Mouse (Mus musculus) adrenal gland, postnatal 14 days (tissue): ENCODE data around the gene Shc1. TPM values are rescaled to one million over a fixed set of nuclear protein-coding genes. Genes with fewer than 3 reads are reported as not detected.

Experiments used
- DNase-seq: peaks from one replicate; pipeline ENCODE4 v3.0.0; 2021; ENCODE audit warnings: mixed read lengths
- long read RNA-seq, 2 experiments: library from polyadenylated mRNA; stranded (forward); transcript quantifications; one replicate each; pipeline ENCODE4 v2.0.0; 2021
- total RNA-seq: library from RNA; stranded (reverse); gene quantifications from 2 replicates; pipeline ENCODE4 v1.2.3, GENCODE M21; 2021

The Shc1 gene
- 80.5 and 94.6 TPM in 2 replicates for total RNA-seq
- long read RNA-seq, experiment 1, transcript Shc1-202 (12 exons, 2,617 nt) = minor isoform, 17 of 114 reads
- long read RNA-seq, experiment 1, transcript Shc1-201 (13 exons, 3,250 nt) = major isoform, 58 of 114 reads
- long read RNA-seq, experiment 1, partial matches to known transcripts = 20 of 114 reads
- long read RNA-seq, experiment 1, other reads (novel, unspliced or antisense) = 19 of 114 reads
- long read RNA-seq, experiment 2, transcript Shc1-202 (12 exons, 2,617 nt) = minor isoform, 5 of 78 reads
- long read RNA-seq, experiment 2, transcript Shc1-201 (13 exons, 3,250 nt) = major isoform, 46 of 78 reads
- long read RNA-seq, experiment 2, partial matches to known transcripts = 13 of 78 reads
- long read RNA-seq, experiment 2, other reads (novel, unspliced or antisense) = 14 of 78 reads

DNA sequence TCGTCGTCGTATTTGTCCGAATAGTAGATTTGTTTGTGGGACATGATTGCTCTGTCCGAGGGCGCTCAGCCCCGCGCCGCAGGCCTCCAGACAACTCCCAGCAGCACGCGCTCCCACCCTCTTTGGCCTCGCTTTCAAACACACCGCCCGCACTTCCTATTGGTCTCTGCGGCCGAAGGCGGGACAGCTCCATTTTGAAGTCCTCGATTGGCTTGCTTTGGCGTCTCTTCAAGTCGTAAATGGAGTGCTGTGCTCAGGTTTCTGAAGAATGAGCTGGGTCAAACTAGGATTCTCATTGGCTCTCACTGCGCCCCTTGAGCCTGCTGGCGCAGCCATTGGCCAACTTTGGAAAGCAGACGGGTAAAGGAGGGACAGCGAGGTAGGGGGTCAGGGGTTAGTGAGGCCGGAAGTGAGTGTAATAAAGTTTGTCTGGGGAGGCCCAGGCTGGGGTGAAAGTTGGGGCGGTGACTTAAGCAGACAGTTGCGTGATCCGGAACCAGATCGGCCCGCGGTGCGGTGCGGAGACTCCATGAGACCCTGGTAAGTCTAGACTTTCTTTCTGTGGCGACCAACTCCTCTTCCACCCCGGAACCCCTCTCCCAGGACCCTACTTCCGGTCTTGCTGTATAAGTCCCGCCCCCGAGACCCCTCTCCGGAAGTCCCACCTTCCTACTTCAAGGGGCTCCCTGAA is at the start of gene Shc1, which contains the start of gene Cks1b:
Gene Shc1 (plus strand): TSS at position 274 of the 691 bp plus-strand sequence.
Gene Cks1b (minus strand): TSS at position 214 of the 691 bp plus-strand sequence.
- DNase-seq = peak; percentile 95

DNA sequence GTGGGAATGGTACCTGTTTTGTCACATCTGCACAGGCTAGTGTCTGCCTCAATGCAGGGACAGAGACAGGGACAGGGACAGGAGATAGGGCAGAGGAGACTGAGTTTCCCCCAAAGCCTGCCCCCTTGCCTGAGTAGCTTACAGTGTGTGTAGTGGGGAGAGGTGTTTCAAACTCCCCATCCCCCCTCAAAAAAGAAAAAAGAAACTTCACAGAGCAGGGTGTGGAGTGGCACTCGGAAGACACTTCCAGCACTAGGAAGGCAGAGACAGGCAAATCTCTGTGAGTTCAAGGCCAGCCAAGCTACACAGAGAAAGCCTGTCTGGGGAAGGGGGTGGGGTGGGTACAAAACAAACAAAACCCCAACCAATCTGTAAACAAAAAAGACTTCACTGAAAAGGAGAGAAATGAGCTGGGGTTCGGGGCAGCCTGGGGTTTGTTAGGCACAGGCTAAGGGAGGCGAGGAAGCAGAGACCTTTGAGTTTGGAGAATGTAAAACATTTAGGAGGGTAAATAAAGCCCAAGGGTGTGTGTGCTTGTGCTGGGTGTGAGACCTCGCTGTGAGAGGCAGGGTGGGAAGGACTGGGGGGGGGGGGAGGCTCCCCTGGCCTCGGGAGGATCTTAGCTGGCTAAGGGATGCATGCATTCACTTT is 44.5 kb upstream of the Shc1 start:
- no peak for DNase-seq

DNA sequence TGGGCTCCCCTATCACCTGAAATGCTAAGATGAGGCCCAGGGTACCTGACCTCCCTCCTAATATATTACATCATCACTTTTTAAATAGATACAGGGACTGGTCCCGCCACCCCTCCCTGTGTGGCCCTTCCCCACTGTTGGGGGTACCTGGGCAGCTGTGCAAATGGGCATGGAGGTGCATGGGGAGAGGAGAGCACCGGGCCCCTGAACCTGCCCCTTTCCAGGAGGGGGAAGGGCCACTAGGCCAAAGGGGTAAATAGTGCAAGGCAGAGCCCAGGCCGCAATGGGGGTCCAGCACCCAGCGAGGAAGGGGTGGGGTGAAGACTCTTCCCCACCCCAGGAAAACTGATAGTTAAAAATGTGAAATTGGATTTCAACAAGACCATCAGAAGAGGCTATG is 40.4 kb upstream of the Shc1 start:
- DNase-seq = no peak

DNA sequence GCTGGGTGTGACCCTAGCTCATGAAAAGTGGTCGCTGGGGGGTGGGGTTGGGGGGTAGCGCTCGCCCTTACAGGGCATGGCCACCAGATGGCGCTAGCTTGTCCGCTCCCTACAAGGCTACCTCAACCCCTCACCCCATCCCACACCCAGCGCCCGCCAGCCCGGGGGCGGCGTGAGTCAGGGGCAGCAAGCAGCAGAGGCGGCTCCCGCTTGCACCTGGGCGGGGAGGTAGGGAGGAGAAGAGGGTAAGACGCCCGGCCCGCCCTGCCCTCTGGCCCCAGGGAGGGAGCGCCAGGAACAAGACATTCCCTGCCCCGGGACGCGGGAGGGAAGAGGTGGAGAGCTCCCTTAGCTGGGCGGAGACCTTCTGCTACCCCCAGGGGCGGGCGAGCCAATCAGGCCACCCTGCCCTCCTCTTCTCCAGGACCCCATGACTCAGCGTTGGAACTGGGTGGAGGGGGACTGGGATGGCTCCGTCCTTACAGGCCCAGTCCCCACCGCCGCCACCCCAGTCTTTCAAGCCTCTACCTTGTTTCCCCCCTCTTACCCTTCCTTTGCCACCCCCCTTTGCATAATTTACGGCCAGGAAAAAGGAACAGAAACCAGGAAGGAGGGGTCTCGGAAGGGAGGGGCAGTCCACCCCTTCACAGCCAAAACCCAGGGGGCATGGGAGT is 39.7 kb upstream of the Shc1 start:
- DNase-seq = peak; percentile 88

DNA sequence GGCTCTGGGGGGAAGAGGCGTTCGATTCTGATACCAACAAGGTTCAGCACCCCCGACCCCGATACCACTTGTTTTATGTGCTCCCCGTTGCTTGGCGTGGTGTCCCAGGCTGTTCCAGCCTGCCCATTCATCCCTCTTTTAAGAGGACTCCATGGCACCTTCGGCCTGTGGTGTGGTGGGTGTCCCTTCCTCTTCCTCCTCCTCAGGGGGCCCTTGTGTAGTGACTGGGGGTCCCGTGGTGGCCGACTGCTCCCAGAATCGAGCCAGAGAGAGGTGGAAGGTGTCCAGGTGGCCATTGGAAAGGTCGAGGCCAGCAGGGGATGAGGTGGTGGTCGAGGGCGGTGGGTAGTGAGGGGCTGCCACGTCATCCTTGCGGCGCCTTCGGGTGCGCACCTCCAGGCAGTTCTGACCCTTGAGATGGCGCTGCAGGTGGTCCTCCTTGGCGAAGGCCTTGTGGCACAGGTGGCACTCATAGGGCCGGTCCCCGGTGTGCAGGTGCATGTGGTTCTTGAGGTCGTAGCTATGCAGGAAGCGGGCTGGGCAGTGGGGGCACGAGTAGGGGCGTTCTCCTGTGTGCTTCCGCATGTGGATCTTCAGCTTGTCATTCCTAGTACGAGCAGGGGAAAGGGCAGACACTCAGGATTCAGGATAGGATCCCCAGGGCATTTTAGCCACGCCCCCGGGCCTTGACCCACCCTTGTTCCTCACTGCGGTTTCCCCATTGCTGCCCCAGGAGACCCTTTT is 38.7 kb upstream of the Shc1 start:
- DNase-seq = peak; percentile 66

DNA sequence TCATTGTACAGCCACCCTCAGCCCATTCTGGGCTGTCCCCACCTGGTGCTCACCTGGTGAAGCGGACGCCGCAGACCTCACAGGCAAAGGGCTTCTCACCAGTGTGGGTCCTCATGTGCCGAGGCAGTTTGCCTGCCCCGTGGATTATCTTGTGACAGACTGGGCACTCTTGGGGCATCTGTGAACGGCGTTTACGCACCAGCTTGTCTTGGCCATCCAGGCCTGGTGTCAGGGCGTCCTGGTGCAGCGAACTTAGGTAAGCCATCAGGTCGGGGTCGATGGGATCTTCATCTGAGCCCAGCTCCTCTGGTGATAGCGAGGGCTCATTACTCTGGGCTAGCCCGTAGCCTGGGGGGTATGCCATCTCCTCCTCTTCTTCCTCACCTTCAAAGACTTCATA is 38.0 kb upstream of the Shc1 start:
- DNase-seq = no peak

DNA sequence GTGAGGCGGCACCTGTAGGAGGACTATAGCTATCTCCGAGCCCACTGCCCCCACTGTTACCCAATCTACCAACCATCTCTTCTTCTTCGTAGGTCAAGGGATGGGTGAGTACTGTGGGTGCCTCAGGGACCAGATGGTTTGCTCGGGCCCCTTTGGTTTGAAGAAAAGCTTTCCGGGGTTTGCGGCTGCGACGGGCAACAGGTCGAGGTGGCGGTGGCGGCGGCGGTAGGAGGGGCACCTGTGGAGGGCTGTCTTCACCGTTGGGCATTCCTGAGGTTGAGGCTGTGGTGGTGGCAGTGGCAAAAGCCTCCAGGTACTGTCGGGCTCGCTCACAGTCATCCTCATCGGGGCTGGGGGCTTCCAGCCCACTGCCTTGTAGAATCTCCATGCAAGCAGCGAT is 37.5 kb upstream of the Shc1 start:
- no peak for DNase-seq

DNA sequence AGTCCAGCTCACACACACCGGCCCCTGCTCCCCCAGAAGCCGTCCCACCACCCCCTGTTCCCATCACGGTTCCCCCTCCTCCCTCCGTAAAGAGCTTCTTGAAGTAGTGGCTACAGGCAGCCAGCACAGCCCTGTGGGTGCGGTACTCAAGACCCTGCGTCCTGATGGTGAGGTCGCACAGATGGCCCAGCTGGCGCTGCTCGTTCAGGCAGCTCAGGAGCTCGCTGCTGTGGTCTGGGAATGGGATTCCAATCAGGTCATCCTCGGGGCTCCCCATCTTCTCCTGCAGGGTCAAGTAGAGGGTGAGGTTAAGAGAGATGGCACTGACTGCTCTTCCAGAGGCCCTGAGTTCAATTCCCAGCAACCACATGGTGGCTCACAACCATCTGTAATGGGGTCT is 37.0 kb upstream of the Shc1 start:
- DNase-seq = no peak

DNA sequence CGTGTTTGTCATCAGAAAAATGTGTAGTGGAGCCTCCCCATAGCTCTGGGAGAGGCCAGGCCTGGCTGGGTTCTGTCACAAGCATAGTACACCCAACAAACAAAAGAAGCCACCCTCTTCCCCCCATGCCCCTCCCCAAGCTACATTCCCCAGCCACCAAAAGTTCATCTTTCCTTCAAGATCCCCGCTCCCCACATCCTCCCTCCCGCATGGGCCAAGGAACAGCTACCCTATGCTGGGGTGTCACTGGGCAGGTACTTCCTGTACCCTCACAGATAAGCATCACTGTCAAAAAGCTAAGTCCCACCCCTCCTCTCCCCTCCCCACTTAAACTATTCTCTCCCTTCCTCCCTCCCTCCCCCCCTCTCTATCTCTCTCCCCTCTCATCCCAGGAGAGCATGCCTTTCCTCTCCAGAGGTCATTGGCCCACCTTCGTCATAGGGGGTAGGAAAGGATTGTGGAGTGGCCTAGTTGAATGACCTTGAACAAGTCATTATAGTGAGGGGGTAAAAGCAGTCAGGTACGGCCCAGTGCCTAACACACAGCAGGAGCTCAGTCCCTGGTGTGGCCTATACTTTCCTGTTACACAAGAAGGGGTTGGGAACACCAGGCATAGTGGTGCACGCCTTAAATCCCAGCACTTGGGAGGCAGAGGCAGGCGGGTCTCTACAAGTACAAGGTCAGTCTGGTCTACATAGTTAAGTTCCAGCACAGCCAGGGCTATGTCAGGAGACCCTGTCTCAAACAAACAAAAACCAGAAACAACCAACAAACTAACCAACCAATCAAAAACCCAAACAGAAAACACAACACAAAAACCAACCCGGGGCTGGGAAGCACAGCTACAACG is 36.0 kb upstream of the Shc1 start:
- no peak for DNase-seq

DNA sequence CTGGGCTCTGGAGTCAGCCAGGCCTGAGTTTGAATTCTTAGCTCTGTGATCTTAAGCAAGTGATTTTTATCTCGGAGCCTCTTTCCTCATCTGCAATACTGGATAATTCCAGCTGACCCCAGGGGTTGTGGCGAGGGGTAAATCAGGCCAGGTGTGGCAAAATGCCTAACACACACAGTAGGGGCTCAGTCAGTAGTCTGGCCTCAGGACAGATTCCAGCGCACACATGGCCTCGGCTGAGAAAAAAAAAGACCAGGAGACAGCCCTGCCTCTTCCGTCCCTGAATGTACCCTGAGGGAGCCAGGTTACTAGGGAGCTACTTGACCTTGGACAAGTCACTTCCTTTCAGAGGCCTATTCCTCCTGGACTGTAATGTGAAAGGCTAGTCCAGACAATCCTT is 35.3 kb upstream of the Shc1 start:
- DNase-seq = no peak

DNA sequence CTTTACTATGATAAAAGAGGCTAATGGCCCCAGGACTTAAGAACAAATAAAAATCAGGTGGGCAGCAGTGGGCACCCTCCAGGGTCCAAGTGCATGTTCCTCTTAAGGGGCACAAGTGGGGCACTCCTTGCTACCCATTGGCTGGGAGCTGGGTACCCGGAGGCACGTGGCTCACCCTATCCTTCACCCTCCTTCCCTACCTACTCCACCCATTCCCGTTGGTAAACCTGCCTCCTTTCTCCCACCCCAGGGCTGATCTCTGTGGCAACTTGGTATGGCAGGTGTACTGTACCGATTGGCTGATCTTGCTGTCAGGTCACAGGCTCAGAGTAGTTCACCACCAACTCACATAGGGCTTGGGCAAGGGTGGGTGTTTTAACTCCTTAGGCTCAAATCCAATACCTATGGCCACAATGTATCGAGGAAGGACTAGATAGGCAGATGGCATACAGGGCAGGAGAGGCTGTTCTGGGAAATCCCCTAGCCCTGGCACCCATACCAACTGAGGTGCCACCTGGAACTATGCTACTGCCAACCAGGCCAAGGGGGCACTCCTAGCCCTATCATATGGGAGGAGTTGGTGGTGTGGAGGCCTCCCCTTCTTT is 34.5 kb upstream of the Shc1 start:
- no peak for DNase-seq

DNA sequence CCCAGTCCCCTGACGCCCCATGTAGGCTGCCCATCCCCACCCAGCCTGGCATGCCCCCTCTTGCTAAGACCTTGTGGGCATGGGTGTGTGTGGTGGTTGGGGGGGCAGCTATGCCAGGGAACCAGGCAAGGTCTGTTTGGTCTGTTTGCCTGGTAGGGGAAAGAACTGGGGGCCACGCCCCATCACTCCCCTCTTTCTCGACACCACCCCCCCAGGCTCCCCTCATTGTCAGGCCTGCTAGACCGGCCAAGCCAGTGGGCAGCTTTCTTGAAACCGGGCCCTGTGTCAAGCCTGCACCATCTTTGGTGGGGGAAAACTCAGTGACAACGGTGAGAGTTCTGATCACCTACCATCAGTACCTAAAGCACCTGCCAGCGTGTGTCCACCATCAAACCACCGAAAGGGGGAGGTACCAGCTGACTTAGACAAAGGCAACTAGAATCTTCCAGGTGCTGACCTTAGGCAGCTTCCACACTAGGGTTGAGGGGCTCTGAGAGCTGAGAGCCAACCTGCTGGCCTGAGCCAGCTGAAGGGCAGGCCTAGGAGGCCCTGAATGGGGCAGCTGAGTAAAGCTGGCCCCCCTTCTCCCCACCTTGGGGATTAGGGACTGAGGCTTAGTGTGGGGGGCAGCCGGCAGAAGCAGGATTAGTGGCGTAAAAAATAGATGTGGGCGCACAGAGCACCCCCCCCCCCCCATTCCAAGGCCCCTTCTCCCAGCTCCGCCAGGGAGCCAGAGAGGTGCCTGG is 33.7 kb upstream of the Shc1 start:
- no peak for DNase-seq

DNA sequence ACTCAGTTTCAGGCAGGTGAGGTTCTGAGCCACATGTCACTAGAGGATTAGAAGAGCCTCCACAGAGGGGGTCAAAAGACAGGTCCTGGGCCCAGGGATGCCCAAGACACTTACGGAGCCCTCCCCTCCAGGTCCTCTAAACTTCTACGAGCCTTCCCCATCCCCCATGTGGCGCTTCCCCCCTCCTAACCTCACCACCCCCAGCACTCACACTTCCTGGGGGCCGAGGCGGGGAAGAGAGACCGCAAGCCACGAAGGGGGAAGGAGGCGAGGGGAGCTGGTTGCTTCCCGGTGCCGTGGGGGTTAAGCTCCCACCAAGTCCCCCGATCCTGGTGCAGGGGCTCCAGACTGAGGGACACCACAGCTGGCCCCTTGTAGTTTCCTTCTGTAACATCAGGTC is 32.8 kb upstream of the Shc1 start:
- no peak for DNase-seq

DNA sequence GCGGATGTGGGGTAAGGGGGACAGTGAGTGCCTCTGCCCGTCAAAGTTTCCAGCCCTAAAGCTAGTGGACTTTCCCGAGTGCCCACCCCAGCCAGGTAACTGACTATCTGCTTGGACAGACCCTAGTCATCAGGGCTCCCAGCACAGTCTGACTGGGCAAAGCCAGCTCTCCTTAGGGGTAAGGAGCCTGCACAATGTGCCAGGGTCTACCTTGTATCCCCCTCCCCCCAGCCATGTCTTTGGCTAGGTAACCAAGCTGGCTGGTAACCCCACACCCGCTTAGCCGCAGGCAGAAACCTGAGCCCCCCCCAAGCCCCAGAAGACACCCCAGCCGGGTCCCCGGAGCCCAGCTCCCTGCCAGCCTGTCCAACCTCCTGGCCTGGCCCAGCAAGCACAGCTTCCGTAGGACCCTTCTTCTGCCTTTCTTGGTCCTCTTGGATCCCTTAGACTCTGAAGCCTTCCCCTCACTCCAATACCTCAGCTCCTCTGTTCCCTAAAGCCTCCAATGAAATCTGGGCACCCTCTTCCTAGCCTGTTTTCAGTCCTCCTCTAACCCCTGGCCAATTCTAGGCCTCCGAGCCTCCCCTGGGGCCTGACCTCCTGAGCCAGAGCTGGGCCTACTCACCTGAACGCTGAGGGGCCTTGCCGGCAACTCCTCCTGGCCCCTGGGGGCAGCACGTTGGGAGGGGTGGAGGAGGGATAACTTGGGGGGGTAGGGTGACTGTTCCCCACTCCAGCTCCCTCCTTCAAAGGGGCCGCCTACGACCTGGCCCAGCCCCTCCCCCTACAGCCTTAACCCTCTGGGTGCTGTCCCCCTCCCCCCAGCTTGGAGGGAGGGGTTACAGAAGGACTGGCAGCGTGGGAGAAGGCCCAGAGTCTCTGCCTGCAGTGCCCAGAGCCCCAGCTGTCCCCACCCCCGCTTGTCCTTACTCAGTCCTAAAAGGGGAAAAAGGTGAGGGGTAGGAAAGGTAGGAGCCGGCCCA is 31.5 kb upstream of the Shc1 start:
- peak; percentile 57 for DNase-seq

DNA sequence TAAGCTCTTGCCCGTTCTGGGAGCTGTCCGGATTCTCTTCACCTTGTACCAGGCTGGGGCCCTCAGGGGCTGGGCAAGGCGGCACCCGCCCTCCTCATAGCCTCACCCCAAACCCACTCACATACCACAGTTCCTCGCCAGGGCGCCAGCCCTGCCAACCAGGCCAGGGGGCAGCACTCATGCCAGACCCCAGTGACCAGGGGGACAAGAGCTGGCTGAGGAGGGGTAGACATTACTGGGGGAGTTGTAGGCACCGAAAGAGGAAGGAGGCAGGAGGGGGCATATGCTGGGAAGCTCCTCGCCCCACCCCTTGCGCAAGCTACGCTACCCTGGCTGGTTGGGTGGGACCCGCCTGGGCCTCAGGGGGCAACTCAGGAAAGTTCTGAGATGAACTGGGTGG is 30.6 kb upstream of the Shc1 start:
- DNase-seq = peak; percentile 78

DNA sequence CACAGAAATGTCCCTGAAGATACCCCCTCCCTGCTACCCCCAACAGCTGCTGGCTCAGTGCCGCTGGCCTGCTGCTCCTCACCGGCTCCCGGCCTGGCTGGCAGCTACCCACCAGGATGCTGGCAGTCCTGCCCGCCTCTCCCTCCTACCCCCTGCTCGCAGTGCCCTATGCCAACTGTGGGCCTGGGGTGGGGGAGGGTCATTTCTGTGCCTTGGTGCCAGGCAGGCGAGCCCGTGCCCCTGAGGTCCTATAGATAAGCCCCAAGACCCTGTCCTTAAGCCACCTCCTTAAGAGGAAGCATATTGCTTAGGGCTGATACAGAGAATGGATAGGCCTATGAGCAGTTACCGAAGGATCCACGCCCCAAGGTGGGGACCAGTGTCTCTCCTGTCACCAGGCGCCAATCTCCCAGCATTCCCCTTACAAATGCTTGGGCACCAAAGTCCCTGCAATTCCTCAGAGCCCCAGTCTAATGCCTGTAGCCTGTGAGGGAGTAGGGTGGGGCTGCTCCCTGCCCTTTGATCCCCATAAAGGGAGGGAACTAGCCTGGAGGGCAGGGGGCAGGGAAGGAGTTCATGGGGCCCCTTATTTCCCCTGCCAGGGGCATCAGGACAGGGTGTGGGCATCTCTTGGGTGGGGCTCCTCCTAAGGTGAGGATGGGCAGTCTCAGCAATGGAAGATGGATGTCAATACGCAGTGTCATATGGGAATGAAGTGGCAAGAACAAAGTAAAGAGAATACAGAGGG is 29.9 kb upstream of the Shc1 start:
- DNase-seq = peak; percentile 84

DNA sequence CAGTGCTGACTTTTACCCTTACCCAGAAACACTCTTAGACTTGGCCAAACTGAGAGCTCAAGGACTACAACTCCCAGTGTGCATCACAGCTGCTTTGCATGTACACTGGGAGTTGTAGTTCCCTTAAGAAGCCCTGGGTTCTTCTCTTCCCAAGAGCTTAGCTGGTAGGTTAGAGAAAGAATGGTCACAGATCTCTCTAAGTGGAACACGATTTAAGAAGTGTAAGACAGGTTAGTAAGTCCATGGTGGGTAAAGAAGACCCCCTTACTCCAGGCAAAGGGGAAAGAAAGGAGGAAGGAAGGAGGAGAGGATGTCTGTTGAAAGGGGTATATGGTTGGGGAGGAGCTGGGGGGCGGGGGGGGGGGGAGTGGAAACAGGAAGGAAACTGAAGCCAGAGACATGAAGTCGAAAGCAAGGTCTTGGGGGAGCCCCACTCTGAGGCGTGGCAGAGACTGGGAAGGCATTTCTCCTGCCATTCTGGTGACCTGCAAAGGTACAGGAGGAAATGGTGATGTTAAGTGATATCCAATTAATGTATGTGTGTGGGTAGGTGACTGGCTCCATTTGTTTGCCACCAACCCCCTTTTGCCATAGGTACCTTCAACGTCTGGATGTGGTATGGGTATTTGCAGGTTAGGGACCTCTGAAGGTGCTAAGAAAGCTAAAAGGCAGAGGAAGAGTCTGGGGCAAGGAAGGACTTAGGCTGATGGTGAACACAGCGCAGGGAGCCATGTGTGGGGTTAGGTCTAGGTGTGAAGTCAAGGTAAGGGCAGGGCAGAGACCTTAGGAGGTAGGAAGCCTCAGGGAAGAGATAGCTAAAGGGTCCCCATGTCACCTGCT is 29.1 kb upstream of the Shc1 start:
- DNase-seq = no peak
